In genomic region chr3:135534103-135534502, GRCm38 (mm10) we compare ENCODE assay signal across 12 mouse cellular contexts. TPM values are rescaled to one million over a fixed set of nuclear protein-coding genes. Genes with fewer than 3 reads are reported as not detected.
DNase-seq lines count a peak whose midpoint lies in the region; ATAC-seq and TF ChIP-seq lines count a peak whose summit lies in the region.
"Had no signal": no experiment of that assay in that cellular context is flagged by ENCODE, and none has a peak within 500 bp of the region (broad histone marks: within the 10 kb centered on the region; RNA-seq: fewer than 3 reads in every experiment).

No protein-coding gene starts in this region.

- H3K36me3 ChIP-seq in kidney, adult 2 months (ENCODE audit: control insufficient read depth, insufficient read depth, low read length): no peaks in the 10 kb centered on the region; the same call in 1 of the 2 replicates
- H3K36me3 ChIP-seq in ES-E14 (ENCODE audit: control insufficient read depth, insufficient read depth, low read length, poor library complexity, severe bottlenecking): no peaks in the 10 kb centered on the region
- H3K36me3 ChIP-seq in lung, postnatal 0 days (ENCODE audit: insufficient read depth, low read length): no peaks in the 10 kb centered on the region; the same call in 1 of the 2 replicates
- H3K36me3 ChIP-seq: embryonic facial prominence, embryonic 10.5 days; forebrain, embryonic 12.5 days; limb, embryonic 13.5 days had no signal

- TF ChIP-seq POLR2A in kidney, adult 2 months (IDR thresholded peaks at IDR 0.05; ENCODE audit: low read depth, low read length): no peak

- no peaks in the 10 kb centered on the region for H3K4me1 ChIP-seq in kidney, adult 2 months (ENCODE audit: control insufficient read depth, insufficient read depth, low read length)
- H3K4me1 ChIP-seq in ES-E14 (ENCODE audit: control insufficient read depth in 2 of 2, insufficient read depth in 2 of 2, low read length in 2 of 2, poor library complexity in 1 of 2): peaks cover 2 to 11% of the 10 kb centered on the region in 2 experiments; a peak in 3 of 4 replicates
- H3K4me1 ChIP-seq in lung, postnatal 0 days (ENCODE audit: insufficient read depth, low read depth, low read length): no peaks in the 10 kb centered on the region
- H3K4me1 ChIP-seq: embryonic facial prominence, embryonic 10.5 days; forebrain, embryonic 12.5 days; limb, embryonic 13.5 days had no signal

- no peaks in the 10 kb centered on the region for H3K9me3 ChIP-seq in ES-E14 (ENCODE audit: control insufficient read depth, insufficient read depth, low read depth, low read length)
- no peaks in the 10 kb centered on the region for H3K9me3 ChIP-seq in lung, postnatal 0 days (ENCODE audit: low read length)
- H3K9me3 ChIP-seq: embryonic facial prominence, embryonic 10.5 days; forebrain, embryonic 12.5 days; limb, embryonic 13.5 days had no signal

- no peak overlapping the region for H3K27ac ChIP-seq in kidney, adult 2 months (ENCODE audit: insufficient read depth, low read depth, low read length)
- H3K27ac ChIP-seq in ES-E14 (ENCODE audit: insufficient read depth, low read depth, low read length, poor library complexity, severe bottlenecking): peak overlapping the region; percentile 38; the same call in 1 of the 2 replicates
- H3K27ac ChIP-seq in lung, postnatal 0 days (ENCODE audit: low read length): no peak overlapping the region
- H3K27ac ChIP-seq: embryonic facial prominence, embryonic 10.5 days; forebrain, embryonic 12.5 days; limb, embryonic 13.5 days had no signal

- H3K9ac ChIP-seq in ES-E14 (ENCODE audit: insufficient read depth, low read depth, low read length, poor library complexity, severe bottlenecking): no peak overlapping the region
- H3K9ac ChIP-seq in lung, postnatal 0 days (replicated peaks; ENCODE audit: low read depth): no peak overlapping the region
- H3K9ac ChIP-seq: forebrain, embryonic 12.5 days; limb, embryonic 13.5 days had no signal

- H3K27me3 ChIP-seq in kidney, adult 2 months (replicated peaks; ENCODE audit: control insufficient read depth, insufficient read depth, low read length): no peaks in the 10 kb centered on the region
- H3K27me3 ChIP-seq in lung, postnatal 0 days (replicated peaks; ENCODE audit: insufficient read depth, low read length): no peaks in the 10 kb centered on the region
- H3K27me3 ChIP-seq: forebrain, embryonic 12.5 days; limb, embryonic 13.5 days had no signal

- ATAC-seq in common myeloid progenitor, adult 5-6 weeks (replicated peaks; ENCODE audit: low read depth, poor library complexity, severe bottlenecking): peak; percentile 84
- no peak; the same call in 1 of the 2 replicates for ATAC-seq in lung, postnatal 0 days

- 73% methylated on average over 4 of the region's 5 CpGs for WGBS in kidney, adult 2 months
- WGBS in lung, postnatal 0 days: 56% methylated on average over 4 of the region's 5 CpGs

- in situ Hi-C loops in ES-E14 (cut with MboI; ENCODE audit: low sequenced_read_pairs in 2 of 2, unreplicated experiment in 2 of 2): no loop called here

- H3K4me3 ChIP-seq in kidney, adult 2 months (ENCODE audit: insufficient read depth, low read depth, low read length): no peak overlapping the region
- H3K4me3 ChIP-seq in ES-E14 (ENCODE audit: insufficient read depth in 1 of 2, low read depth in 1 of 2, low read length in 2 of 2, poor library complexity in 1 of 2, severe bottlenecking in 1 of 2): no peak overlapping the region
- H3K4me3 ChIP-seq in lung, postnatal 0 days (ENCODE audit: low read depth, low read length): no peak overlapping the region
- H3K4me3 ChIP-seq: embryonic facial prominence, embryonic 10.5 days; forebrain, embryonic 12.5 days; limb, embryonic 13.5 days had no signal

- no peak overlapping the region for H3K4me2 ChIP-seq in lung, postnatal 0 days (replicated peaks; ENCODE audit: low read depth, low read length)
- H3K4me2 ChIP-seq: forebrain, embryonic 12.5 days; limb, embryonic 13.5 days had no signal

- no peak for TF ChIP-seq EP300 in lung, postnatal 0 days (IDR thresholded peaks at IDR 0.05)

- no peak for DNase-seq in kidney, adult 2 months
- no peak for DNase-seq in kidney, postnatal 14 days
- DNase-seq in ES-E14 (ENCODE audit: low read depth, low spot score): no peak
- DNase-seq in lung, postnatal 0 days (ENCODE audit: low spot score): peak; percentile 39
- no peak for DNase-seq in thymus, postnatal 36 days
- no peak for DNase-seq in spleen, postnatal 36 days (ENCODE audit: low spot score in 2 of 2)
- no peak for DNase-seq in embryo, embryonic 11 days
- DNase-seq: thymus, postnatal 4 days had no signal

- peak; percentile 41; the same call in 1 of the 2 replicates for TF ChIP-seq CTCF in kidney, adult 2 months (conservative IDR thresholded peaks at IDR 0.05; ENCODE audit: insufficient read depth, insufficient read length, low read depth, low read length)
- TF ChIP-seq CTCF in lung, postnatal 0 days (IDR thresholded peaks at IDR 0.05): peak; percentile 62

TF ChIP-seq in ES-E14, 5 proteins besides CTCF, POLR2A, EP300 and RAD21:
- TF ChIP-seq HCFC1 (IDR thresholded peaks at IDR 0.05; ENCODE audit: borderline replicate concordance, insufficient read depth, low read length): no peak
- TF ChIP-seq CHD2 (IDR thresholded peaks at IDR 0.05; ENCODE audit: low read depth, low read length): no peak
- TF ChIP-seq ZNF384 (IDR thresholded peaks at IDR 0.05; ENCODE audit: low read depth, low read length): no peak
- TF ChIP-seq MAFK (IDR thresholded peaks at IDR 0.05; ENCODE audit: insufficient read depth, low read depth, low read length): no peak
- no peak for TF ChIP-seq ZC3H11A (IDR thresholded peaks at IDR 0.05; ENCODE audit: borderline replicate concordance, low read depth, low read length)

RNA-seq across cellular contexts. Expression of gene Manba, which starts 48.7 kb away (rescaled TPM):
- polyA plus RNA-seq in kidney, adult 2 months (2012; rRNA removed): 23.6 and 25.8 TPM in 2 replicates
- total RNA-seq in ES-E14 (2012; rRNA removed): 75.2 and 83.9 TPM in 2 replicates
- total RNA-seq in common myeloid progenitor, adult 5-6 weeks (2017): 22.7 and 31.2 TPM in 2 replicates
- polyA plus RNA-seq in lung, postnatal 0 days (2015; fragmentation: Nextera tagmentation; extraction: Ambion mirVana): 9.2 and 9.9 TPM in 2 replicates
